Mouse (Mus musculus) lung, postnatal 0 days (tissue): ENCODE data around the gene Fer1l5. TPM values are rescaled to one million over a fixed set of nuclear protein-coding genes. Genes with fewer than 3 reads are reported as not detected.
A peak's percentile ranks its signal among the peaks of the same experiment; 100 is the strongest.

ENCODE experiments used
- ATAC-seq: fragments of 200-750 bp; cut with Nextera tagmentation; 2 replicates; pipeline ENCODE4 v1.8.0; 2017; ENCODE audit warnings: moderate library complexity
- DNase-seq: peaks from one replicate; pipeline ENCODE4 v3.0.0-alpha.2; 2016; ENCODE audit warnings: low spot score
- H3K27ac ChIP-seq: fragments of 300-500 bp; sonication (generic); 2 replicates; pipeline ENCODE4 v1.5.1; 2014; ENCODE audit warnings: antibody characterized with exemption, mild to moderate bottlenecking, low read length, mixed read lengths
- H3K27me3 ChIP-seq: fragments of 300-500 bp; sonication (generic); replicated peaks from 2 replicates; pipeline ENCODE4 v1.6.1; 2014; ENCODE audit warnings: low read length, mixed read lengths; ENCODE audit not compliant: insufficient read depth
- H3K36me3 ChIP-seq: fragments of 300-500 bp; sonication (generic); 2 replicates; pipeline ENCODE4 v1.6.1; 2014; ENCODE audit warnings: low read length, mixed read lengths; ENCODE audit not compliant: insufficient read depth
- H3K4me1 ChIP-seq: fragments of 300-500 bp; sonication (generic); 2 replicates; pipeline ENCODE4 v1.6.1; 2014; ENCODE audit warnings: antibody characterized with exemption, low read depth, low read length, mixed read lengths; ENCODE audit not compliant: insufficient read depth
- H3K4me2 ChIP-seq: fragments of 300-500 bp; sonication (generic); replicated peaks from 2 replicates; pipeline ENCODE4 v1.6.1; 2014; ENCODE audit warnings: low read depth, mild to moderate bottlenecking, low read length, moderate library complexity, mixed read lengths
- H3K4me3 ChIP-seq: fragments of 300-500 bp; sonication (generic); 2 replicates; pipeline ENCODE4 v1.5.1; 2014; ENCODE audit warnings: low read depth, low read length
- H3K9ac ChIP-seq: fragments of 300-500 bp; sonication (generic); replicated peaks from 2 replicates; pipeline ENCODE4 v1.6.1; 2014; ENCODE audit warnings: low read depth, mild to moderate bottlenecking
- H3K9me3 ChIP-seq: fragments of 300-500 bp; sonication (generic); 2 replicates; pipeline ENCODE4 v1.6.1; 2016; ENCODE audit warnings: low read length, mixed read lengths
- CTCF ChIP-seq: IDR thresholded peaks from 2 replicates; pipeline ENCODE4 v1.5.1; 2016; ENCODE audit warnings: antibody characterized with exemption, mild to moderate bottlenecking
- EP300 ChIP-seq: IDR thresholded peaks from 2 replicates; pipeline ENCODE4 v1.6.1; 2016; ENCODE audit warnings: antibody characterized with exemption, mild to moderate bottlenecking, control low read depth
- WGBS: fragments of 180-500 bp; shearing (Covaris S2); extraction: QIAGEN DNeasy Blood & Tissue Kit; methylation state at CpG from one replicate; pipeline ENCODE4 v1.1.7; 2014; 5-methylcytosine and 5-hydroxymethylcytosine counted together
- polyA plus RNA-seq: library from polyadenylated mRNA; unstranded; fragments of >200 nt; fragmentation: Nextera tagmentation; extraction: Ambion mirVana; gene quantifications from 2 replicates; pipeline ENCODE4 v1.2.1, GENCODE M21; 2015

Gene Fer1l5
- polyA plus RNA-seq, 1 experiment from 2014 or later: 0.18 TPM

DNA sequence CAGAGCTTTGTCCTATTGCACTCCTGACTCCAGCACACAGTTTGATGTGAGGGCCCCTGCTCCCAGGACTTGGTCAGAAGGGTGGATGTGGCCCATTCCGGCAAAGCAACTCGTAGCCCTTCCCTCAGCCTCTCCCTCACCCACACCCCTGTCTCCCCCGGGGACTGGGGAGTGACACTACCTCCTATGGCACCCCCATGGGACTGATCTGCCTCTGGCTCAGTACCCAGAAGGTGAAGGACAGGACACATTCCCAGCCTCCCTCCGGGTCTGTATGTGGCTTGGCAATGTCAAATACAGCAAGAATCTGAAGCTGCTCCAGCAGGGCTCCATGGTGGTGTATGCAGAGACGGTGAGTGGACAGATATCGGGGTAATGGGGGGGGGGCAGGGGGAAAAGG lies 32.4 kb downstream of the Fer1l5 start:
- DNase-seq (no peak), ATAC-seq (no peak)
- H3K9me3 ChIP-seq: no peaks in the 10 kb centered on the region
- 71% methylated on average over 6 of the region's 6 CpGs for WGBS
- H3K36me3 ChIP-seq: no peaks in the 10 kb centered on the region
- H3K4me3 ChIP-seq: no peak overlapping the region
- H3K9ac ChIP-seq: no peak overlapping the region
- TF ChIP-seq EP300 (no peak), CTCF (no peak)
- H3K27ac ChIP-seq: no peak overlapping the region
- no peaks in the 10 kb centered on the region for H3K27me3 ChIP-seq
- no peaks in the 10 kb centered on the region for H3K4me1 ChIP-seq
- no peak overlapping the region for H3K4me2 ChIP-seq

- WGBS: 75% methylated on average over 2 of the region's 2 CpGs
- H3K4me2 ChIP-seq: no peak overlapping the region
- H3K36me3 ChIP-seq: peaks cover 12% of the 10 kb centered on the region; the same call in 1 of the 2 replicates
- no peak for ATAC-seq
- no peak overlapping the region for H3K9ac ChIP-seq
- no peaks in the 10 kb centered on the region for H3K4me1 ChIP-seq
- no peak for DNase-seq
- H3K27ac ChIP-seq: no peak overlapping the region
- TF ChIP-seq EP300: no peak
- no peak for TF ChIP-seq CTCF
- no peak overlapping the region for H3K4me3 ChIP-seq
- no peaks in the 10 kb centered on the region for H3K27me3 ChIP-seq
- H3K9me3 ChIP-seq: no peaks in the 10 kb centered on the region
Measured at GRCm38 (mm10) chr1:36429511-36429910, 57.4 kb downstream of the Fer1l5 start.

DNA sequence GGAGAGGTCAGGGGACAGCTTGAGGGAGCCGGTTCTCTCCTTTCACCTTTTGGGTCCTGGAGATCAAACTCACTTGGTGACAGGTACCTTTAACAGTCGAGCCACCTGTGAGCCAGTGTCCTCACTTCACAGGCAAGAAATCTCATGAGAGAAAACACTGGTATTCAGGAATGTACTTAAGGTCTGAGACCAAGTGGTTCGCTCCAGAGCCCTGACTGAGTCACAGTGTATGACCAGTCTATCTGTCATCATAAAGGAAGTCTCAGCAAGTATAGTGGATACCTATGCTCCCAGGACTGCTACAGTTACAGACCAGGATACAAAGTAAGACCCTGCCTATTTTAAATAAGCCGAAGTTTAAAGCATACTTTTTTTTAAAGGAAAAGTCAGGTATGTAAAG lies 60.9 kb downstream of the Fer1l5 start:
- no peak overlapping the region for H3K4me3 ChIP-seq
- 48% methylated on average over 4 of the region's 4 CpGs for WGBS
- no peaks in the 10 kb centered on the region for H3K27me3 ChIP-seq
- no peak for TF ChIP-seq CTCF
- TF ChIP-seq EP300: peak; percentile 63
- no peak overlapping the region for H3K4me2 ChIP-seq
- peak; percentile 94 for ATAC-seq
- H3K36me3 ChIP-seq: peaks cover 16% of the 10 kb centered on the region
- H3K9me3 ChIP-seq: no peaks in the 10 kb centered on the region
- H3K9ac ChIP-seq: no peak overlapping the region
- H3K27ac ChIP-seq: 0 out of 2 replicates have a peak overlapping the region, but pooled peaks have one; percentile 59
- DNase-seq: peak; percentile 62
- no peaks in the 10 kb centered on the region for H3K4me1 ChIP-seq

GRCm38 (mm10) chr1:36433616-36434015 lies 61.5 kb downstream of the Fer1l5 start:
- Histone ChIP-seq H3K36me3 (peaks cover 22% of the 10 kb centered on the region), H3K4me2 (no peak overlapping the region), H3K4me3 (no peak overlapping the region), H3K4me1 (no peaks in the 10 kb centered on the region), H3K27me3 (no peaks in the 10 kb centered on the region), H3K9ac (no peak overlapping the region), H3K9me3 (no peaks in the 10 kb centered on the region), H3K27ac (no peak overlapping the region)
- 91% methylated on average over 3 of the region's 3 CpGs for WGBS
- ATAC-seq (no peak), DNase-seq (no peak)
- TF ChIP-seq CTCF (no peak), EP300 (no peak)

DNA sequence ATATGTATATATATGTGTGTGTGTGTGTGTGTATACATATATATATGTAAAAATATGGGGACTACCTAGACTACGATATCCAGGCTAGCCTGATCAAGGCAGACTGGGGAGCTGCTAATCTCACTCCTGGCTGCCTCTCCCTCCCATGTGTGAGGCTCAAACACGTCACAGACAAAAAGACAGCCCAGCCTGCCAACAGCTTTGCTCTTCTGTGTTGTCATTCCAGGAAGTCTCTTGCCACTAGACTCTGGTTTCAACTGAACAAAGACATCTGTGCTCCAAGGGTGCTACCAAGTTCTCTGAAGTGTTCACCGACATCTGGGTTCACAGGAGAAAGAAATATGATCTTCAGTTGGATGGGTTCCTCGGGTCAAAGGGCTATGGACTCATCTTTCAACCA lies 63.0 kb downstream of the Fer1l5 start:
- WGBS: 68% methylated on average over 4 of the region's 4 CpGs
- peak; percentile 9 for DNase-seq
- ATAC-seq: no peak

DNA sequence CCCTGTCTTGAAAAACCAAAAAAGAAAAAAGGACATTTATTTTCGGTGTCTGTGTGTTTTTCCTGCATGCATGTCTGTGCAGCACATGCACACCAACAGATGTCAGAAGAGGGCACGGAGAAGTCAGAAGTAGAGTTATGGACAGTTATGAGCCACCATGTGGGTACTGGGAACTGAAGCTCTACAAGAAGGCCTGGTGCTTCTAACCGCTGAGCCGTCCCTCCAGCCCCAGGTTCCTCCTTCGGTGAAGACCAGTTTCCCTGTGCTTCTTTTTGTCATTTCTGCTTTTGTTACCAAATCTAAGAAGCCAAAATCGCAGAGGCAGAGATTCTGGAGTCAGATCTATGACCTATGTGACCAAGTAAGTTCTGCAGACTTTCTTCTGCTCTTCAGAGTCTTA lies 64.4 kb downstream of the Fer1l5 start:
- Histone ChIP-seq H3K36me3 (peaks cover 30% of the 10 kb centered on the region), H3K4me2 (no peak overlapping the region), H3K27me3 (no peaks in the 10 kb centered on the region), H3K9ac (no peak overlapping the region), H3K27ac (no peak overlapping the region), H3K9me3 (no peaks in the 10 kb centered on the region), H3K4me1 (no peaks in the 10 kb centered on the region), H3K4me3 (no peak overlapping the region)
- TF ChIP-seq CTCF (no peak), EP300 (no peak)
- DNase-seq (no peak), ATAC-seq (no peak)
- 96% methylated on average over 6 of the region's 6 CpGs for WGBS

More for the DNA sequence above, 63.0 kb downstream of the Fer1l5 start:
- Histone ChIP-seq H3K9me3 (no peaks in the 10 kb centered on the region), H3K4me3 (no peak overlapping the region), H3K4me2 (no peak overlapping the region), H3K4me1 (no peaks in the 10 kb centered on the region), H3K36me3 (peaks cover 30% of the 10 kb centered on the region), H3K27me3 (no peaks in the 10 kb centered on the region), H3K9ac (no peak overlapping the region), H3K27ac (no peak overlapping the region)
- TF ChIP-seq CTCF (no peak), EP300 (no peak)

DNA sequence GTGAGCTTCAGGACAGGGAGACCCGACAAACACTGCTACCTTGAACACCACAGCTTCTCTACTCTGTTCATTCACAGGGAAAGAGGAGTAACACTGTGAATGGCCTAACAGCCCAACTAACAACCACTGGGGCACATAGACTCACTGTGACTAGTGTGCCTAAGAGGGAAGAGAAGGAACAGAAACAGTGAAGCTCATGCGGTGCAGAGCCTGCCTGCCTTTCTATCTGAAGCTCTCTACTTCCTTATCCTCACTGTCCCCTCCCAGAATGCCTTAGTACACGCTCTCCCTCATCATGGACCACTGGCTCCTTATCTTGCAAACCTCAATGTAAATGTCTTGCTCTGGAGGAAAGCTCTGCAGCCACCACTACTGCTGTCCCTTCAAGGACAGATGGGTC lies 65.1 kb downstream of the Fer1l5 start:
- no peaks in the 10 kb centered on the region for H3K27me3 ChIP-seq
- DNase-seq (no peak), ATAC-seq (no peak)
- TF ChIP-seq EP300 (no peak), CTCF (no peak)
- 95% methylated on average over 3 of the region's 3 CpGs for WGBS
- no peak overlapping the region for H3K4me3 ChIP-seq
- H3K4me2 ChIP-seq: no peak overlapping the region
- H3K27ac ChIP-seq: no peak overlapping the region
- peaks cover 30% of the 10 kb centered on the region for H3K36me3 ChIP-seq
- no peak overlapping the region for H3K9ac ChIP-seq
- H3K9me3 ChIP-seq: no peaks in the 10 kb centered on the region
- no peaks in the 10 kb centered on the region for H3K4me1 ChIP-seq
